Mouse (Mus musculus): ENCODE data around the gene Bach2. TPM values are rescaled to one million over a fixed set of nuclear protein-coding genes. Genes with fewer than 3 reads are reported as not detected.

Gene Bach2
- polyA plus RNA-seq, 1 experiment from 2014 or later, result 29.9 TPM

DNA sequence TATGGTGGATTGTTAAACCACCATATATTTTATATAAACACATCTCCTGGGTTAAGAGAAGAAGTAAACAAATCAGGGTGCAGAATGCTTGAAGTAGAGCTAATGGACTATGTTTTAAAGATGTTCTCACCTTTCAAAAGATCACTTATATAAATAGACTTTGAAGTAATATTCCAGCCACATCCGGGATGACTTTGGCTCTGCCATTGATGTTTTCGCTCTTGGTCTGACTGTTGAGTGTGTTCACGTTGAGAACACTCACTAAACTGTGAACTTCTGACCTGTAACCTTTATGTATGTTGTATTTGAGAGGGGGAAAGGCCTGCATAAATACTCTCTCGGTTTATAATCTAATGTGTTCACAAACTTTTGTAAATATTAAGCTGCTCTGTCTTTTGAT lies 20.2 kb upstream of the Bach2 start:
- DNase-seq (ENCODE audit: low spot score), result no peak
- no peak overlapping the region for H3K4me2 ChIP-seq (ENCODE audit: low read depth)
- H3K9me3 ChIP-seq (ENCODE audit: control insufficient read depth, low read length), result no peaks in the 10 kb centered on the region
- peaks cover 11% of the 10 kb centered on the region for H3K4me1 ChIP-seq (ENCODE audit: control insufficient read depth, insufficient read depth, low read length)
- H3K4me3 ChIP-seq (ENCODE audit: low read depth, low read length), result no peak overlapping the region
- H3K9ac ChIP-seq (ENCODE audit: low read length), result no peak overlapping the region
- no peak for ATAC-seq (ENCODE audit: insufficient read depth, low FRiP score, low TSS enrichment)
- WGBS, result 70% methylated on average over 4 of the region's 4 CpGs
- no peaks in the 10 kb centered on the region for H3K36me3 ChIP-seq (ENCODE audit: control insufficient read depth, insufficient read depth, low read length)
- no peaks in the 10 kb centered on the region for H3K27me3 ChIP-seq (ENCODE audit: control insufficient read depth, insufficient read depth, low read length)
- no peak overlapping the region for H3K27ac ChIP-seq (ENCODE audit: low read depth, low read length)

DNA sequence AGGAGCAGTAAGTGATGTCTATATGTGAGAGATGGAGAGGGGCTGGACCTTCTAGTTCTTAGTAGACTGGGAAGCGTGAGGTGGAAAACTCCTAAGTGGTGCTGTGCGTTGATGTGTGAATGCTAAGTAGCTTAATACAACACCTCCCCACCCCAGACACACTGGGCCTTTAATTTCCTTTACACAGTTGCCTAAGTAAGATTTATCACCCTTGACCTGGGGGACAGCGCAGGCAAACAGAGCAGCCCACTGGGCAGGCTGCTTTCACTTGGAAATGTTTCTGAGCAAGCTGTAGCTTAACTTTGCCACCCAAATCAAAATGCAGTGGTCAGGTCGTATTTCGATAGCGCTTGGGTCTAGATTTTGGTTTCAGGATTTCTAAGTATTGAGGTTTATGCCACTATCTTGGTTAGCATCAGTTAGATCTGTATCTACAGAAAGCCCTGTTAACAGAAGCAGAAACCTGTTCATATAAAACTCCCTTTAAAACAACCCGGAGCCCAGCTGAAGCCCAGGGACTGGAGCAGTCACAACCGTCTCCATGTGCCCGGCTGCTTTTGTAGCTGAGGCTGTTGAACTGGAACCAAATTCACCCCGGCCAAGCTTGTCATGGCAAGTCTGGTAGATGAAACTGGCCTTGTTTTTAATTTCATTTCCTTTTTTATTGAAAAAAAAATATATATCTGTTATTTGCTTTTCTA lies 19.0 kb upstream of the Bach2 start:
- DNase-seq (ENCODE audit: low spot score) (peak; percentile 47), ATAC-seq (ENCODE audit: insufficient read depth, low FRiP score, low TSS enrichment) (peak; percentile 84)
- Histone ChIP-seq H3K36me3 (ENCODE audit: control insufficient read depth, insufficient read depth, low read length) (no peaks in the 10 kb centered on the region), H3K4me2 (ENCODE audit: low read depth) (no peak overlapping the region), H3K4me1 (ENCODE audit: control insufficient read depth, insufficient read depth, low read length) (peaks cover 11% of the 10 kb centered on the region), H3K27ac (ENCODE audit: low read depth, low read length) (peak overlapping the region; percentile 58), H3K27me3 (ENCODE audit: control insufficient read depth, insufficient read depth, low read length) (no peaks in the 10 kb centered on the region), H3K9me3 (ENCODE audit: control insufficient read depth, low read length) (no peaks in the 10 kb centered on the region), H3K9ac (ENCODE audit: low read length) (no peak overlapping the region), H3K4me3 (ENCODE audit: low read depth, low read length) (no peak overlapping the region)
- WGBS, result 22% methylated on average over 10 of the region's 10 CpGs

DNA sequence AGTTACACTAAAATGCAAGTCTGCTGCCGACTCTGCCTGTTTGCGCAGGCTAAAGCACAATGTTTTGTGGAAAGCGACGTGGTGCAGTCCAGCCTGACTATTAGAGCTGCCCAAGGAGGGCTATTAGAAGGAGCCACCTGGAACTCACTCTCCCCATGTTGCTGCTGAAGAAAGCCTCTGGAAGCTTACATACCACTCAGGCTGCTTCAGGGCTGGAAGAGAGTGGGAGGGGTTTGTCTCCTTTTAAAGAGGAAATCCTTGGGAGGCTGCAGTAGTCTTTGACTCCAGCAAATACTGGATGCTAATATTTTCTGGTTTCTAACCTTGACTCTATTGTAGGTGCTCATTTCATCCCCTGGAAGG lies 18.5 kb upstream of the Bach2 start:
- H3K4me1 ChIP-seq (ENCODE audit: control insufficient read depth, insufficient read depth, low read length), result peaks cover 11% of the 10 kb centered on the region
- H3K4me3 ChIP-seq (ENCODE audit: low read depth, low read length), result no peak overlapping the region
- H3K9me3 ChIP-seq (ENCODE audit: control insufficient read depth, low read length), result no peaks in the 10 kb centered on the region
- no peak overlapping the region for H3K9ac ChIP-seq (ENCODE audit: low read length)
- H3K36me3 ChIP-seq (ENCODE audit: control insufficient read depth, insufficient read depth, low read length), result no peaks in the 10 kb centered on the region
- 45% methylated on average over 4 of the region's 4 CpGs for WGBS
- H3K27me3 ChIP-seq (ENCODE audit: control insufficient read depth, insufficient read depth, low read length), result no peaks in the 10 kb centered on the region
- no peak overlapping the region for H3K4me2 ChIP-seq (ENCODE audit: low read depth)
- ATAC-seq (ENCODE audit: insufficient read depth, low FRiP score, low TSS enrichment), result no peak
- H3K27ac ChIP-seq (ENCODE audit: low read depth, low read length), result peak overlapping the region; percentile 58
- no peak for DNase-seq (ENCODE audit: low spot score)

DNA sequence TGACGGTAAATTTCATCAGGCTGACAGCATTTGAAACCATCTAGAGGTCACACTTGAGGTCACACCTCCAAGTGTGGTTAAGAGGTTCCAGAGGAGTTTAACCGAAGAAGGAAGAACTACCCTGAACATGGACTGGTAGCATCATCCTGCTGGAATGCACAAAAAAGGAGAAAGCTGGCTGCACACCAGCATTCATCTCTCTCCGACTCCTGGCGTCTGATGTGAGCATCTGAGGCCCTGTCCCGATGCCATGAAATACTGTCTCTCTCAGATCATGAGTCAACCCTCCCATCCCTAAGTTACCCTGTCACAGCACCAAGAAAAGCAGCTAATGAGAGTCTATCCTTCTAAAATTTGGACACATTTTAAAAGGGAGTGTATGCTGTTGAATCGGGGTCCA lies 17.6 kb upstream of the Bach2 start:
- DNase-seq (ENCODE audit: low spot score) (no peak), ATAC-seq (ENCODE audit: insufficient read depth, low FRiP score, low TSS enrichment) (no peak)
- no peaks in the 10 kb centered on the region for H3K9me3 ChIP-seq (ENCODE audit: control insufficient read depth, low read length)
- H3K9ac ChIP-seq (ENCODE audit: low read length), result no peak overlapping the region
- H3K4me1 ChIP-seq (ENCODE audit: control insufficient read depth, insufficient read depth, low read length), result peaks cover 11% of the 10 kb centered on the region
- 71% methylated on average over 6 of the region's 6 CpGs for WGBS
- no peak overlapping the region for H3K4me2 ChIP-seq (ENCODE audit: low read depth)
- H3K4me3 ChIP-seq (ENCODE audit: low read depth, low read length), result no peak overlapping the region
- no peaks in the 10 kb centered on the region for H3K36me3 ChIP-seq (ENCODE audit: control insufficient read depth, insufficient read depth, low read length)
- no peaks in the 10 kb centered on the region for H3K27me3 ChIP-seq (ENCODE audit: control insufficient read depth, insufficient read depth, low read length)
- H3K27ac ChIP-seq (ENCODE audit: low read depth, low read length), result no peak overlapping the region

DNA sequence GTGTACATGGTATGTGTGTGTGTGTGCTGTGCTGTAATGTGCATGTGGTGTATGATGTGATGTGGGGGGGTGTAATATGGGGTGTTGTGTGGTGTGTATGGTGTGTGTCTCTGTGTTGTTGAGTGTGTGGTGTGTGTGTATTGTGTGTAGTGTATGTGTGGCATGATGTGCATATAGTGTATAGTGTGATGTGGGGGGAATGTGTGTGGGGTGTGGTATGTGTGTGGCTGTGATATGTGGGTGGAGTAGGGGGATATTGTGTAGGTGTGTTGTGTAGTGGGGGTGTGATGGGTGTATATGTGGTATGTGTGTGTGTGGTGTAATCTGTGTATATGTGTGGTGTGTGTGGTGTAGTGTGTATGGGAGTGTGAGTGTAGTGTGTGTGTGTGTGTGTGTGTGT lies 15.0 kb upstream of the Bach2 start:
- no peak overlapping the region for H3K4me3 ChIP-seq (ENCODE audit: low read depth, low read length)
- H3K36me3 ChIP-seq (ENCODE audit: control insufficient read depth, insufficient read depth, low read length), result no peaks in the 10 kb centered on the region
- peaks cover 11% of the 10 kb centered on the region for H3K4me1 ChIP-seq (ENCODE audit: control insufficient read depth, insufficient read depth, low read length)
- no peaks in the 10 kb centered on the region for H3K27me3 ChIP-seq (ENCODE audit: control insufficient read depth, insufficient read depth, low read length)
- no peaks in the 10 kb centered on the region for H3K9me3 ChIP-seq (ENCODE audit: control insufficient read depth, low read length)
- no peak overlapping the region for H3K4me2 ChIP-seq (ENCODE audit: low read depth)
- no peak overlapping the region for H3K9ac ChIP-seq (ENCODE audit: low read length)
- ATAC-seq (ENCODE audit: insufficient read depth, low FRiP score, low TSS enrichment) (no peak), DNase-seq (ENCODE audit: low spot score) (no peak)
- no peak overlapping the region for H3K27ac ChIP-seq (ENCODE audit: low read depth, low read length)

DNA sequence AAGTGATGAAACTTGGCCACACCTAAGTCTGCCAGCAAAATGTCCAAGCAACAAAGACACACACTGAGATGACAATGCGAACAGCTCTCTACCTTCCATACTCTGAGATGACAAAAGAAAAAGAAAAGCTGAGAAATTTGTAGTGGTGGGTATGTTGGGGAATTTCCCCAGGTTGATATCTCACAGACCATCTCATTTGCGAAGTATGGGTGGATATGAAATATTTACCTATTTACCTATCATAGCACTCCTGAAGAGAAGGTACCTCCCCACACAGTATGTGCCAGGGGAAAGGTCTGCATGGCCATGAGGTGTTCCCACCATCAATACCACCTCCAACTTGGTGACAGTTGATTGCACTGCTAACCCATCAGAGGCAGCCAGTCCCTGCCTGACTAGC lies 13.4 kb upstream of the Bach2 start:
- ATAC-seq (ENCODE audit: insufficient read depth, low FRiP score, low TSS enrichment) (no peak), DNase-seq (ENCODE audit: low spot score) (no peak)
- H3K9ac ChIP-seq (ENCODE audit: low read length), result no peak overlapping the region
- H3K4me2 ChIP-seq (ENCODE audit: low read depth), result no peak overlapping the region
- no peaks in the 10 kb centered on the region for H3K36me3 ChIP-seq (ENCODE audit: control insufficient read depth, insufficient read depth, low read length)
- H3K27ac ChIP-seq (ENCODE audit: low read depth, low read length), result no peak overlapping the region
- H3K4me1 ChIP-seq (ENCODE audit: control insufficient read depth, insufficient read depth, low read length), result peaks cover 3% of the 10 kb centered on the region; the same call in 1 of the 2 replicates
- WGBS, result 92% methylated on average over 2 of the region's 2 CpGs
- H3K4me3 ChIP-seq (ENCODE audit: low read depth, low read length), result no peak overlapping the region
- H3K27me3 ChIP-seq (ENCODE audit: control insufficient read depth, insufficient read depth, low read length), result no peaks in the 10 kb centered on the region
- H3K9me3 ChIP-seq (ENCODE audit: control insufficient read depth, low read length), result no peaks in the 10 kb centered on the region

DNA sequence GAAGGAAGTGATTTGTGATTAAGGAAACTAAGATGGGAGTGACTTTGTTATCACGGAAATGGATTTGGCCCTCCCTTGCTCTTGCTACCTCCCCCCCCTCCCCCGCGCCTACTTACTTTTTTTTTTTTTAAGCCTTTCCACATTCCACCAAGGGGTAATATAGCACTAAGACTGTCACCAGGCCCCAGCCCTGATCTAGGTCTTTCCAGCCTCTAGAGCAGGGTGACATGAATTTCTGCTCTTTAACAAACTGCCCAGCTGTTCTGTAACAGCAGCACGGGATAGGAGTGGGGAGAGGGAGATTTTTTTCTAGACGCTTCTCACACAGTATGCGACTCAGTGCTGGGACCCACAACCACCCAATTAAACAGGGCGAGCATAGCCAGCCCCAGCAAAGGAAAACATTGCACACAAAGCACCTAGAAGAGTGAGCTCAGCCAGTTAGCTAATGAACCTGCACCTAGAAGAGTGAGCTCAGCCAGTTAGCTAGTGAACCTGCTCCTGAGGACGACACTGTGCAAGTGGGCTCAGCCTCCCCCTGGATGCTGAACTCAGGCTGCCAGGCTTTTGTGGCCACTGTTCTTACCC lies 10.5 kb upstream of the Bach2 start:
- no peaks in the 10 kb centered on the region for H3K4me1 ChIP-seq (ENCODE audit: control insufficient read depth, insufficient read depth, low read length)
- 77% methylated on average over 8 of the region's 8 CpGs for WGBS
- DNase-seq (ENCODE audit: low spot score), result no peak
- no peaks in the 10 kb centered on the region for H3K9me3 ChIP-seq (ENCODE audit: control insufficient read depth, low read length)
- no peaks in the 10 kb centered on the region for H3K27me3 ChIP-seq (ENCODE audit: control insufficient read depth, insufficient read depth, low read length)
- no peak overlapping the region for H3K4me3 ChIP-seq (ENCODE audit: low read depth, low read length)
- H3K4me2 ChIP-seq (ENCODE audit: low read depth), result no peak overlapping the region
- no peak overlapping the region for H3K27ac ChIP-seq (ENCODE audit: low read depth, low read length)
- H3K9ac ChIP-seq (ENCODE audit: low read length), result no peak overlapping the region
- no peaks in the 10 kb centered on the region for H3K36me3 ChIP-seq (ENCODE audit: control insufficient read depth, insufficient read depth, low read length)
- ATAC-seq (ENCODE audit: insufficient read depth, low FRiP score, low TSS enrichment), result no peak

DNA sequence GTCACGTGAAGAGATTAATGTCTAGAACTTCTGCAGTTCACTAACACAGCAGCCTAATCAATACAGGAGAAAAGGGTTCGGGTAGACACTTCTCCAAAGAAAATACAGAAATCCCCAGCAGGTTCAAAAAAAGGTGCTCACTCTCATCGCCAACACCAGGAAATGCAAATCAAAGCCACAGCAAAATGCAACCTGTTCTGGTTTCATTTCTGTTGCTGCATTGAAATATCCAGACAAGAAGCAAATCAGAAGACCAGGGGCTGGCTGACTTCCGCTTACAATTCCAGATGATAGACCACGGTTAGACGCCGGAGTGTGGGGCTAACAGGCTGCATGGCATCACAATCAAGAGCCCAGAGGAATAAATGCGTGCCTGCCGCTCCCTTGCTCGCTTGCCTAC lies 9.3 kb upstream of the Bach2 start:
- ATAC-seq (ENCODE audit: insufficient read depth, low FRiP score, low TSS enrichment) (no peak), DNase-seq (ENCODE audit: low spot score) (no peak)
- H3K9me3 ChIP-seq (ENCODE audit: control insufficient read depth, low read length), result no peaks in the 10 kb centered on the region
- H3K27ac ChIP-seq (ENCODE audit: low read depth, low read length), result no peak overlapping the region
- H3K36me3 ChIP-seq (ENCODE audit: control insufficient read depth, insufficient read depth, low read length), result no peaks in the 10 kb centered on the region
- H3K9ac ChIP-seq (ENCODE audit: low read length), result no peak overlapping the region
- H3K4me1 ChIP-seq (ENCODE audit: control insufficient read depth, insufficient read depth, low read length), result no peaks in the 10 kb centered on the region
- 88% methylated on average over 10 of the region's 10 CpGs for WGBS
- no peak overlapping the region for H3K4me2 ChIP-seq (ENCODE audit: low read depth)
- H3K27me3 ChIP-seq (ENCODE audit: control insufficient read depth, insufficient read depth, low read length), result no peaks in the 10 kb centered on the region
- H3K4me3 ChIP-seq (ENCODE audit: low read depth, low read length), result no peak overlapping the region

DNA sequence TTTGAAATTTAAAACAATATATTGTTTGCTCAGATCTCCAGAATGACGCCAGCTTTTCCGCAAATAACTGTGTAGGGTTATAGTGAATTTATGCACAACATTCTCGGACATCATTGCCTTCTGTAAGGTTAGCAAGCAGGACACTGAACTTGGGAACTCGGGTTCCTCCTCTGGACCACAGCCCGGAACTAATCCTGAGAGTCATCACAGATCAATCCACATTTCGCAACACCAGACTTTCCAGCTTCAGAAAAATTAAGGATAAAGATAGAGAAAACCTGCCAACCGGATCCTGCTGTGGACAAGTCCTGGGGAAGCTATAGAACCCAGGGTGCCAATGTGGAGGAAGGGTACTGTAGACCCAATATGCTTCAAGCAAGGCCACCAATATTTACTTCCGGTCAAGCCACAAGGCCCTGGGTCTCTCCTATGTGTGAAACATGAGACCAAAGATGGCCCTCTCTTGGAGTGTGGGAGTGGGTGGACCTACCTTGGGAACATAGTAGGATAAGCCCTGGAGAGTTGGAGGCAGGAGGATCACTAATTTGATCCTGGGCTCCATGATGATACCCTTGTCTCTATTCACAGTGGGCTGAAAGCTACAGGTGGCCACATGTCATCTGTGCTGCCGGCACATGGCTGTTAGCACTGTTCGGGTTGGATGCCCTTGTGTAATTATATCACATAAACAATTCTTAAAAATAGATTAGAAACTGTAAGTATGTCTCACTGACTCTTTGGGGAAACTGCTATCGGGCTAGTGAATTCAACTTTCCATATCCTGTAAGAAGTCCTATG lies 7.1 kb upstream of the Bach2 start:
- Histone ChIP-seq H3K36me3 (ENCODE audit: control insufficient read depth, insufficient read depth, low read length) (no peaks in the 10 kb centered on the region), H3K9me3 (ENCODE audit: control insufficient read depth, low read length) (no peaks in the 10 kb centered on the region), H3K27ac (ENCODE audit: low read depth, low read length) (no peak overlapping the region), H3K9ac (ENCODE audit: low read length) (no peak overlapping the region), H3K4me2 (ENCODE audit: low read depth) (no peak overlapping the region), H3K27me3 (ENCODE audit: control insufficient read depth, insufficient read depth, low read length) (no peaks in the 10 kb centered on the region), H3K4me1 (ENCODE audit: control insufficient read depth, insufficient read depth, low read length) (no peaks in the 10 kb centered on the region), H3K4me3 (ENCODE audit: low read depth, low read length) (no peak overlapping the region)
- ATAC-seq (ENCODE audit: insufficient read depth, low FRiP score, low TSS enrichment) (no peak), DNase-seq (ENCODE audit: low spot score) (no peak)
- WGBS, result 90% methylated on average over 11 of the region's 11 CpGs

All from neural tube, embryonic 11.5 days (tissue).